Mouse (Mus musculus) cerebellum, adult 2 months (tissue): ENCODE data around the gene Rnd2.

Experiments used
- CTCF ChIP-seq: fragments of 200-500 bp; IDR thresholded peaks from 2 replicates; pipeline ENCODE4 v1.5.1; 2011; ENCODE audit warnings: low read depth, mild to moderate bottlenecking, control low read depth, low read length, moderate library complexity, borderline replicate concordance; ENCODE audit not compliant: insufficient read depth
- POLR2A ChIP-seq: fragments of 200-500 bp; IDR thresholded peaks from 2 replicates; pipeline ENCODE4 v1.6.1; 2011; ENCODE audit warnings: low read length, control low read depth, borderline replicate concordance; ENCODE audit not compliant: insufficient read depth

DNA sequence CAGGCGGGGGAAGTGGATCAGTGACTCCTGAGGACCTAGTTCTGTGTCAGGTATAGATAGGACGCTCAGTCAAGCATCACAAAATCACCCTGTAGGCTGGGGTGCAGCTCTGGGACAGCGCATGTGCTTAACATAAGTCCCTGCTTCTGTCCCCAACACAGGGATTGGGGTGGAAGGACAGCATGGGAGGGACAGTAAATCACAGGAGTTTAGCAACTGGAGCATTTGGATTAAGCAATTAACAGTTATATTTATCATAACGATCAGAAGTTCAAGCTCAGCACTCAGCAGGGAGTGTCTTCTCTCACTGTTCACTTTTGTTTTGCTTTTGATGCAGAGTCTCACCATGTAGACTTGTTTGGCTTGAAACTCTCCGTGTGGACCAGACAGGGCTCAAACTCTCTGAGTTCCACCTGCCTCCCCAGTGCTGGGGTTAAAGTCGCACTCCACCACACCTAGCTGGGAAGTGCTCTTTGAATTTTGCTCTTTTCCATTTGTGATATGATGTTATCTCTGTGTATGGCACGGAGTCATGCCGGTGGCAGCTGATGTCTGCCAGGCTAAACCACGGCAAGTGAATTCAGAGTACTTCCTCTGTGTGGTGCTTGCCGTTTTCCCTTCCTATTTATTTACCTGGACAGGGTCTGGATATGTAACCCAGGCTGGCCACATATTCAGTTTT is 12.6 kb upstream of the Rnd2 start:
- TF ChIP-seq CTCF (no peak), POLR2A (no peak)
